Mouse (Mus musculus) small intestine, adult 2 months (tissue): ENCODE results near the gene Rnf17.

Experiments
- CTCF ChIP-seq: fragments of 200-500 bp; IDR thresholded peaks from 2 replicates; pipeline ENCODE4 v1.5.1; 2012; ENCODE audit warnings: low read depth, mild to moderate bottlenecking, control low read depth, inconsistent platforms, low read length, moderate library complexity, mixed read lengths; ENCODE audit not compliant: insufficient replicate concordance, insufficient read length; ENCODE audit errors: extremely low read depth
- POLR2A ChIP-seq: fragments of 200-500 bp; IDR thresholded peaks from 2 replicates; pipeline ENCODE4 v1.6.1; 2012; ENCODE audit warnings: low read depth, mild to moderate bottlenecking, control low read depth, inconsistent platforms, low read length, moderate library complexity

GRCm38 (mm10) chr14:56462729-56463128 is 60.3 kb downstream of the Rnf17 start:
- TF ChIP-seq CTCF (no peak), POLR2A (no peak)
